Mouse (Mus musculus): ENCODE data around the gene Mrpl20.

Mrpl20 gene

GRCm38 (mm10) chr4:155831831-155832230 is 29.2 kb downstream of the Mrpl20 start:
- DNase-seq (ENCODE audit: low spot score) = no peak

- no peak for DNase-seq (ENCODE audit: low spot score)
Measured at GRCm38 (mm10) chr4:155832321-155832720, 29.6 kb downstream of the Mrpl20 start.

DNA sequence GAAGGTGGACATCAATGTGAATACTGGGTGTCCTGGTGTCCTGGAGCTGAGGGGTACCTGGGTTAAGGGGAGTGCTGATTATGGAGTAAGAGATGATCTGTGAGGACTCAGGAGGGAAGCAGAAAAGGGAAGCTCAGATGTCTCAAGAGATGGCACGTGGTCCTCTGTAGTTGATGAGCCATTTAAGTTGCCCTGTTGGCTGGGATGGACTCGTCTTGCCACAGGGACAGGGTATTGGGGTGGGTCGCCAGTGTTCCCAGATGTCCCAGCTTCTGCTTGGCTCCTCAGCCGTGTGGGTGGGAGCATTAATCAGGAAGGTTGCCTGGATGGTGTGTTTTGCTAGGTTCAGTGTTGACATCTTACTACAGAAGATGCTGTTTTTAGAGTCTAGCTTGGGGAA is 30.6 kb downstream of the Mrpl20 start:
- DNase-seq (ENCODE audit: low spot score) = no peak

GRCm38 (mm10) chr4:155833836-155834235 is 31.2 kb downstream of the Mrpl20 start:
- DNase-seq (ENCODE audit: low spot score) = peak; percentile 77

DNA sequence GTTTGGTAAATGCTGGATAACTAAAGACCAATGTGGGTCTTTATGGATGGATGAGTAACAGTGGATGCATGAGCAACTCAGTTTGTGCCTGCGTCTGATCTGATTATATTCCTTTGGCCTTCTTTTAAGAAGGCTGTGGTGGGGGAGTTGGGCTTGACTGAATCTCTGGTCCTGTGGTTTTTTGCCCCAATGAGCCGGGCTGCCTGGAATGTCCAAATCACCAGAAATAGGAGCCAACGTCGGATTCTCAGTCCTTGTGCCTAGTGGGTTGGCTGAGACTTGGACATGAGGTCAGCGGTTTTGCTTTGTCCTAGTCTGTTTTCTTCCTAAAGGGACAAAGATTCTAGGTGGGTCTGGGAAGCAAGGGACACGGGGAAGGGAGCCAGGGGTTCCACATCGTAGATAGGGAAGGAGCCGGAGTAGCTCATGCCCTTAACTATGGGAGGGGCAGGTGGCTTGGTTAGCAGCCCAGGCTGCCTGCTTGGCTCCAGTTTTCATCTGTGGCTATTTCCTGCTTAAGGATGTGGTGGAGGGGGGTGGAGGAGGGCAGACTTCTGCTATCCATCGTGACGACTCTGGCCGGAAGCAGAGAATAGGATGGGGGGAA is 34.8 kb downstream of the Mrpl20 start:
- no peak for DNase-seq (ENCODE audit: low spot score)

DNA sequence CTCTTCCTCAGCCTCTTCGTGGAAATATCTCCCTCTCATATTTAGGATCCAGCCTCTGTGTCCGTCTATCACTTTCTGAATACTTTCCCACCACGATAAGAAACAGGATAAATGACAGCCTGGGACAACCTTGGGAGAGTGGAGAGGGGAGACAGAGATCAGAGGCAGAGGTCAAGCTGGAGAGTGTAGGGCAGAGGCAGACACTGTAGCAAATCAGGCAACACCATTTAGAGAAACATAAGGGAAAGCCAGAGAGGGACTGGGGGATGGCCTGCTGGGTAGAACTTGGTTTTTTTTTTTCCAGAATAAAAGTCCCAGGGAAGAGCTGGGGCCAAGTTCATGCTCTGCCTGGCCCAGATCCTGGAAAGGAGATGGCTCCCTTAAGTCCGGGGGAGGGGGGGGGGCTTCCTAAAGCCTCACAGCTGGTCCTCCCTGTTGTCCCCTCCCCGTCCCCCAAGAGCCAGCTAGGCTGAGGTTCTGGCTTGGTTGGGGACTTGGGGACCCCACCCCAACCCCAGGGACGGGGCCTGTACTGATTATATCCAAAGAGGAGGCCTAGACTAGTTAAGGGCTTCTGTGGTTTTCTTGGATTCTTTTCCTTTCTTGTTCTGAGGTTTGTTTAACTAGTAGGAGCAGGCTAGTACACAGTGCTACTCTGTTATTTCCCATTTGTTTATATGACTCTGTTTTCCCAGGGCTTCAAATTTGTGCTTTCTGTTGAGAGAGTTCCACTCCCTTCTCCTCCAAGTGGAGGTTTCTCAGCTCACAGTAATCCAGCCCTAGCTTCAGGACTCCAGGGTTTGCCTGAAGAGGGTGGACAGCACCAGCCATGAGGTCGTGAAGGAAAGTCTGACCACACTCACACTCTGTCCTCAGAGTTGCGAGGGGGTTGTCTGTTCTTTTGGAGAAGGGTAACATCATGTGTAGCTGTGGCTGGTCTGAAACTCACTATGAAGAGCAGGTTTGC is 35.8 kb downstream of the Mrpl20 start:
- DNase-seq (ENCODE audit: low spot score) = no peak

- DNase-seq (ENCODE audit: low spot score) = no peak
Measured at GRCm38 (mm10) chr4:155839483-155839910, 36.8 kb downstream of the Mrpl20 start, which contains the start of gene Mxra8. Mxra8 (plus strand) TSS chr4:155839680.

GRCm38 (mm10) chr4:155840076-155841002 is 37.7 kb downstream of the Mrpl20 start:
- no peak for DNase-seq (ENCODE audit: low spot score)

GRCm38 (mm10) chr4:155841003-155841454 is 38.4 kb downstream of the Mrpl20 start:
- peak; percentile 79 for DNase-seq (ENCODE audit: low spot score)

GRCm38 (mm10) chr4:155841651-155842270 is 39.1 kb downstream of the Mrpl20 start:
- DNase-seq (ENCODE audit: low spot score) = no peak

DNA sequence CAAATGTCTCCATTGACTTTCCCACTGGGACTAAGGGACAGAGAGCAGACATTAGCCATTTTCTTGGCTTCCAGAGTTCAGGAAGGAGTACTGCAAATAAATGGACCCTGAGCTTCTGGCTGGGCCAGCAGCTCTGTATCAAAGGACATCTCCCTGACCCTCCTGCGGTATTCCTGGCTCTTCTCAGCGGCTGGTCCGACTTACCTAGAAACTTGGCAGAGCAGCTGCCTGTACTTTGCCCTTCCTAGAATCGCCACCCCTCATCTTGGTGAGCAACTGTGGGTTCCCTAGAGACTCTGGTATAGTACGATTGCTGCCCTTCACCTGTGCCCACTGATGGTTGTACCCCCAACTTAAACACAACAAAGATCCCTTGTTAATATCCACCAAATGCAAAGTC is 40.6 kb downstream of the Mrpl20 start:
- DNase-seq (ENCODE audit: low spot score) = no peak

DNA sequence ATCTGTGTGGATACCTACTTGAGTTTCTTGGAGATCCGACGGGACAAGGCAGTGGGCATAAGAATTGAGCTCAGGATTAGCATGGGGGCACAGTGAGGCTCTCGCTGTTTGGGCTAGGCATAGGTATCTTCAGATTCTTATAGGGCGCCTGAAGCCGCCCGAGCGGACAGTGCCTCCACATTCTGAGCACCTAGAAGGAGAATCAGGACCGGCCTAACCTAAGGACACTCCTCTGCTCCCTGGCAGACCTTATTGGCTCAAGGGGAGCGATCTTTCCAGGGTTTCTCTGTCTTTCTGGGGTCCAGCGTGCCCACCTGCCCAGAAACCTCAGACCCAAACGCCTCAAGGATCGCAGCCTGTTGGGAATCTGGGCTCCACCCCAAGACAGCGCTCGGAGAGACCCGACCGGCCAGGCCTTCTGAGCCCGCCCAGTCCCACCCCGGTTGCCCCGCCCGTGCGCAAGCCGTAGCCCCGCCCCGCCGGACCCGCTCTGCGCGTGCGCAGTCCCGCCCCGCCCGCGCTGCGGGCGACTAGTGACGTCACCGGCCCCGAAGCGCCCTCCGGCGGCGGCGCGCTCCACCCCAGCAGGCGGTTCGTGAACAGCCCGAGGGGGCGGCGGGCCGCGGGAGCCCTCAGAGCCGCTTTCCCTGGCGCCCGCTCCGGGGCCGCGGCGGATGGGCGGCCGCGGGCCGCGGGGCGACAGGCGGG is 44.3 kb downstream of the Mrpl20 start, which contains the start of gene Dvl1:
Gene Dvl1 (plus strand): TSS at position 532 of the 708 bp plus-strand sequence.
- peak; percentile 93 for DNase-seq (ENCODE audit: low spot score)

GRCm38 (mm10) chr4:155847591-155848352 is 45.1 kb downstream of the Mrpl20 start:
- peak; percentile 14 for DNase-seq (ENCODE audit: low spot score)

DNA sequence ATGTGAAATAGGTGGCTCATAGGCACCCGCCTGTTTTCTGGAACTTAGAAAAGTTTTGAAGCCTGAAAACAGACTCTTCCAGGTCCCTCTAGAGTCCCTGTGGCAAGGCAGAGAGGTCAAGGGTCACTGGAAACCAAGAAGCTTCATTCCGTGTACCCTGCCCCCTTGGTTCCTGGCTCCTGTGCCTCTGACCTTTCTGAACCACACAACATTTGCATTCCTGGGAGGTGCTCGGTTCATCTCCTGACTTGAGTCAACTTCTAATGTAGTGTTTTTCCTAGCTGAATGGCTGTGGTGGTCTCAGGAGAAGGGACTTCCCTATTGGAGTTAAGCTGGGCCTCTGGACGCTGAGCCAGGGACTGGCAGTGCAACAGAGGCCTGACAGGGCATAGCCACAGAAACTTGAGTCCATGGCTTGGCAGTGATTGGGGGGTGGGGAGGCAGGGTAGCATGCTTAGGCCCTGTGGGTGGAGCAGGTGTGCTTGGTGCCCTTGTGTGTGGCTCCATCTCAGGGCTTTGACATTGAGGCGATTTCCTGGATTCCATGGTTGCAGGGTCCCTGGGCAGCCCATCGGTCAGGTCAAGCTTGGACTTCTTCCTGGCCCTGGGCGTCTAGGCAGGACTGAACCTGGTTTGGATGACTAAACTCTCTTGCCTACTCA is 45.9 kb downstream of the Mrpl20 start:
- no peak for DNase-seq (ENCODE audit: low spot score)

DNA sequence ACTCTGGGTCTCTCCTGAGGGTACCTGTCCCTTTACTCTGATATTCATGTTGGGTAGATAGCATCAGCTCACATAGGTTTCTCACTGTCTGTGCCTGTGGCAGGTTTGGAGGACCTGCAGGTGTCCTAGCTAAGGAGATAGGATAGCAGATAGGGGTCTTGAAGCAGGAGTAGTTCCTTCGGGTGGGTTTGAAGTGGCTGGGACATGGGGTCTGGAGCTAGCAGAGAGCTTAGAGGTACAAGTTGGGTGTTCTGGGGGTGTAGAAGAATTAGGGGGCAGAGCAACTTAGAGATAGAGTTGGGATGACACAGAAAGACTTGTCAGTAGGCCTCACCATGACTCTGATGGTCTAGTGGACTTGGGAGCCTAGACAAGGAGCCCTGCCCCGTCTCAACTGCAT is 46.7 kb downstream of the Mrpl20 start:
- no peak for DNase-seq (ENCODE audit: low spot score)

GRCm38 (mm10) chr4:155849792-155850451 is 47.2 kb downstream of the Mrpl20 start:
- no peak for DNase-seq (ENCODE audit: low spot score)

DNA sequence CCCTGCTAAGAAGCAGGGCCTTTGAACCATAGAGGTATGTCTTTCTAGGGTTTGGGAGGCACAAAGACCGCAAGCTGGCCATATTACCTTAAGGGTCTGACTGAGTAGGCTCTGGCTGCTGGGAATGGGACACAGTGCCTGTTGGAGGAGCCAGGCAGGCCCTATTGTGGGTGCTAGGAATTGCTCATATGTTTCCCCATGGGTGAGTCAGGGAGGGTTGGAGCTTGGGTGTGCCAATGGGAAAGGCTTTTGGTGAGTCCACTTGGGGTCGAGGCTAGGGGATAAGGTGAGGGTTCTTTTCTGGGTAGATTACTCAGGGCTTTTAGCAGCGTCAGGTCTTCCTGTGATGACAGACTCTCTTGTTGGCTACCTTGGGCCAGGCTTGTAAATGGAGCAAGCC is 48.7 kb downstream of the Mrpl20 start:
- no peak for DNase-seq (ENCODE audit: low spot score)

DNA sequence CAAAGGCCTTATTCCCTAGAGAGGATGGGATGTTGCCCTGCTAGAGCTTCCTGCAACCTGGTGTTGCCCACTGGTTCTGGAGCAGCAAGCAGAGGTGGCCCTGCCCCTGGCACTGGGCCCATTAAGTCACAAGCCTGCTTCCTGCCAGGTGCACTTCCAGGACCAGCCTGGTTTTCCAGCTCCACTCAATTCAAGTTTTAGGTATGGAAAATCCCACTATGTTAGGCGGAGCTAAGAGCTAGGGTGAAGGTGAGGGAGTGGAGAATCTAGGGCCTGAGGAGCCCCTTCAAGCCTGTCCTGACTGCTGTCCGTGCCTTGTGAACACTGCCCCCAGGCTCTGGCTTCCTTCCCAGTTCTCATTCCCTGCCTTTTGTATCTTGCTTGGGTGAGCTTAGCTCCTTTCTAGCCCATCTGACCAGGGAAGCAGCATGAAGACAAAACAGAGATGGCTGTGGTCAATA is 49.3 kb downstream of the Mrpl20 start:
- DNase-seq (ENCODE audit: low spot score) = no peak

DNA sequence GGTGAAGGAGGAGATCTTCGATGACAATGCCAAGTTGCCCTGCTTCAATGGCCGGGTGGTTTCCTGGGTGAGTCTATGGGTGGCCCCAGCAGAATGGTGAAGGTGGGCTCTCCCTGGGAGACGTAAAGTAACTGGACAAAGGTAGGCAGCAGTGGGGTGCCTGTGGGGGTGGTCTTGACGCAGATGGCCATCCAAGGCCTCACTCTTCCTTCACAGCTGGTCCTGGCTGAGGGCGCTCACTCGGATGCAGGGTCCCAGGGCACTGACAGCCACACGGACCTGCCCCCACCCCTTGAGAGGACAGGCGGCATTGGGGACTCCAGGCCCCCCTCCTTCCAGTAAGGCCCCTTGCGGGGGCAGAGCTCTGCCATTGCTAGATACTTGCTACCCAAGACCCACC is 50.7 kb downstream of the Mrpl20 start:
- no peak for DNase-seq (ENCODE audit: low spot score)

Data from T-cell, adult 2 months (primary cell).